Mouse (Mus musculus) myocyte (in vitro differentiated cells): ENCODE data around the gene Plekhb2.

ENCODE experiments used
- CEBPB ChIP-seq: IDR thresholded peaks from 2 replicates; pipeline ENCODE4 v1.6.1; 2011; ENCODE audit warnings: mild to moderate bottlenecking, moderate library complexity; ENCODE audit not compliant: poor library complexity, insufficient read depth, severe bottlenecking
- E2F4 ChIP-seq: IDR thresholded peaks from one replicate; pipeline ENCODE4 v1.6.1; 2011; ENCODE audit warnings: mild to moderate bottlenecking, control low read depth, moderate library complexity; ENCODE audit not compliant: insufficient read depth
- MAX ChIP-seq: IDR thresholded peaks from one replicate; pipeline ENCODE4 v1.6.1; 2011; ENCODE audit warnings: low read depth, mild to moderate bottlenecking, control low read depth
- MYOD1 ChIP-seq, 3 experiments: IDR thresholded peaks; one replicate each; pipeline ENCODE4 v1.6.1; 2011; ENCODE audit warnings: control low read depth in 2 of 3, low read depth in 2 of 3, mild to moderate bottlenecking in 2 of 3, moderate library complexity in 1 of 3; ENCODE audit not compliant: insufficient read length in 2 of 3, control insufficient read depth in 1 of 3
- MYOG ChIP-seq, 3 experiments: IDR thresholded peaks; one replicate each; pipeline ENCODE4 v1.6.1; 2011; ENCODE audit warnings: control low read depth in 2 of 3, low read depth in 2 of 3, mild to moderate bottlenecking in 2 of 3; ENCODE audit not compliant: insufficient read length in 2 of 3, control insufficient read depth in 1 of 3, insufficient read depth in 1 of 3
- POLR2A ChIP-seq: IDR thresholded peaks from one replicate; pipeline ENCODE4 v1.6.1; 2011; ENCODE audit warnings: low read depth, mild to moderate bottlenecking, control low read depth, moderate library complexity; ENCODE audit not compliant: insufficient read length
- POLR2AphosphoS2 ChIP-seq: IDR thresholded peaks from one replicate; pipeline ENCODE4 v1.6.1; 2011; ENCODE audit warnings: low read depth, control low read depth; ENCODE audit not compliant: insufficient read length
- REST ChIP-seq: IDR thresholded peaks from one replicate; pipeline ENCODE4 v1.6.1; 2011; ENCODE audit warnings: mild to moderate bottlenecking, control low read depth, moderate library complexity; ENCODE audit not compliant: insufficient read depth, insufficient read length
- SRF ChIP-seq: IDR thresholded peaks from one replicate; pipeline ENCODE4 v1.6.1; 2011; ENCODE audit warnings: low read depth; ENCODE audit not compliant: control insufficient read depth, insufficient read length
- TCF12 ChIP-seq: IDR thresholded peaks from one replicate; pipeline ENCODE4 v1.6.1; 2011; ENCODE audit warnings: mild to moderate bottlenecking, control low read depth; ENCODE audit not compliant: poor library complexity, insufficient read depth, severe bottlenecking
- USF1 ChIP-seq: IDR thresholded peaks from one replicate; pipeline ENCODE4 v1.6.1; 2011; ENCODE audit warnings: low read depth, mild to moderate bottlenecking, control low read depth, moderate library complexity

DNA sequence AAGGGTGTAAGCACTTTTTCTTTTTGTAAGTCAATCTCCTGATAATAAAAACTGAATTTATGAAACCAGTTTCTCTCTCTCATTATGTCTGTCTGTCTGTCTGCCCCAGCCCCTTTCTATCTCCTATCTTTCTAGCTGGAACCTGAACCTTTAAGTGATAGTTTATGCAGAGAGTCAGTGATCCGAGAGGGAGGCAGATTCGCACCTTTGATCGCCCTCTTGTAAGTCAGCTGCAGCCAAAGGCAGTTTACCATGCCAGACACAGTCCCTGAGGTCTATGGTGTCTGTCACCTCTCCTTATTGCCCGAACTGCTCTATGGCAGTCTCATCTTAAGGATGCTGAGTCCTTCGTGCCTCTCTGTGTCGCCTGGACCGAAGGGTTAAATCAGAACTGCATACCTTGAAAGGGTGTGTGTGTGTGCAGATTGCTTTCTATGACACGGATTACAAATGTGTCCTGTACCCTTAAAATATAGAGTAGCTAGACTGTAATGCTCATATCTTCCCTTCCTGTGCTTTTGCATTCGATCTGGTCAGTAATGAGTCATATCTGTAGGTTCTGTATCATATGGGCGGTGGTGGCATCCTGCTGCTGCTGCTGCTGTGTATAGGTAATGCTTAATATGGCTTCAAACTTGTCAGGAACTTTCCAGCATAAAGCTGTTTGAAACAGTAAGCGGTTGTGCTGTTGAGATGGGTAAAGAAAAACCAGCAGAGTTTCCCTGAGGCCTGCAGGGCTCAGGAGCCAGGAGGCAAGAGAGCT is 2.5 kb downstream of the Plekhb2 start:
- TF ChIP-seq MAX (no peak), POLR2A (no peak), CEBPB (no peak), TCF12 (no peak), SRF (no peak), E2F4 (no peak), MYOD1 (IDR thresholded peaks at IDR 0.05; ENCODE audit: control insufficient read depth in 1 of 3, insufficient read length in 2 of 3, low read depth in 2 of 3) (no peak), MYOG (IDR thresholded peaks at IDR 0.05; ENCODE audit: control insufficient read depth in 1 of 3, insufficient read depth in 1 of 3, insufficient read length in 2 of 3, low read depth in 2 of 3) (no peak), USF1 (no peak), REST (no peak), POLR2AphosphoS2 (no peak)
